Mouse (Mus musculus) myocyte (in vitro differentiated cells): Measurements from ENCODE around the gene Gfra1. TPM values are rescaled to one million over a fixed set of nuclear protein-coding genes. Genes with fewer than 3 reads are reported as not detected.

Experiments
- H3K27me3 ChIP-seq: one replicate; pipeline ENCODE4 v1.6.1; 2011; ENCODE audit not compliant: control insufficient read depth, insufficient read depth, insufficient read length
- H3K36me3 ChIP-seq: one replicate; pipeline ENCODE4 v1.6.1; 2011; ENCODE audit not compliant: control insufficient read depth, insufficient read depth
- H3K4me2 ChIP-seq: one replicate; pipeline ENCODE4 v1.6.1; 2011; ENCODE audit warnings: low read depth, control low read depth
- H3K4me3 ChIP-seq: one replicate; pipeline ENCODE4 v1.5.1; 2011; ENCODE audit warnings: mild to moderate bottlenecking, control low read depth, moderate library complexity
- H3K79me2 ChIP-seq: one replicate; pipeline ENCODE4 v1.6.1; 2011; ENCODE audit not compliant: control insufficient read depth, insufficient read depth
- H3ac ChIP-seq: one replicate; pipeline ENCODE4 v1.6.1; 2011; ENCODE audit not compliant: control insufficient read depth, insufficient read length
- CEBPB ChIP-seq: IDR thresholded peaks from 2 replicates; pipeline ENCODE4 v1.6.1; 2011; ENCODE audit warnings: mild to moderate bottlenecking, moderate library complexity; ENCODE audit not compliant: poor library complexity, insufficient read depth, severe bottlenecking
- MAX ChIP-seq: IDR thresholded peaks from one replicate; pipeline ENCODE4 v1.6.1; 2011; ENCODE audit warnings: low read depth, mild to moderate bottlenecking, control low read depth
- MYOD1 ChIP-seq, 3 experiments: IDR thresholded peaks; one replicate each; pipeline ENCODE4 v1.6.1; 2011; ENCODE audit warnings: control low read depth in 2 of 3, low read depth in 2 of 3, mild to moderate bottlenecking in 2 of 3, moderate library complexity in 1 of 3; ENCODE audit not compliant: insufficient read length in 2 of 3, control insufficient read depth in 1 of 3
- MYOG ChIP-seq, 3 experiments: IDR thresholded peaks; one replicate each; pipeline ENCODE4 v1.6.1; 2011; ENCODE audit warnings: control low read depth in 2 of 3, low read depth in 2 of 3, mild to moderate bottlenecking in 2 of 3; ENCODE audit not compliant: insufficient read length in 2 of 3, control insufficient read depth in 1 of 3, insufficient read depth in 1 of 3
- POLR2A ChIP-seq: IDR thresholded peaks from one replicate; pipeline ENCODE4 v1.6.1; 2011; ENCODE audit warnings: low read depth, mild to moderate bottlenecking, control low read depth, moderate library complexity; ENCODE audit not compliant: insufficient read length
- POLR2AphosphoS2 ChIP-seq: IDR thresholded peaks from one replicate; pipeline ENCODE4 v1.6.1; 2011; ENCODE audit warnings: low read depth, control low read depth; ENCODE audit not compliant: insufficient read length
- REST ChIP-seq: IDR thresholded peaks from one replicate; pipeline ENCODE4 v1.6.1; 2011; ENCODE audit warnings: mild to moderate bottlenecking, control low read depth, moderate library complexity; ENCODE audit not compliant: insufficient read depth, insufficient read length
- SRF ChIP-seq: IDR thresholded peaks from one replicate; pipeline ENCODE4 v1.6.1; 2011; ENCODE audit warnings: low read depth; ENCODE audit not compliant: control insufficient read depth, insufficient read length
- TCF12 ChIP-seq: IDR thresholded peaks from one replicate; pipeline ENCODE4 v1.6.1; 2011; ENCODE audit warnings: mild to moderate bottlenecking, control low read depth; ENCODE audit not compliant: poor library complexity, insufficient read depth, severe bottlenecking
- TCF3 ChIP-seq: IDR thresholded peaks from one replicate; pipeline ENCODE4 v1.6.1; 2011; ENCODE audit warnings: low read depth, control low read depth; ENCODE audit not compliant: insufficient read length
- USF1 ChIP-seq: IDR thresholded peaks from one replicate; pipeline ENCODE4 v1.6.1; 2011; ENCODE audit warnings: low read depth, mild to moderate bottlenecking, control low read depth, moderate library complexity
- polyA plus RNA-seq: library from polyadenylated mRNA; unstranded; fragments of >200 nt; fragmentation: generic; extraction: Trizol; gene quantifications from one replicate; pipeline ENCODE4 v1.2.1, GENCODE M21; 2012; ENCODE audit warnings: missing spikeins

Gene Gfra1
- polyA plus RNA-seq, 1 experiment, result 4.6 TPM

DNA sequence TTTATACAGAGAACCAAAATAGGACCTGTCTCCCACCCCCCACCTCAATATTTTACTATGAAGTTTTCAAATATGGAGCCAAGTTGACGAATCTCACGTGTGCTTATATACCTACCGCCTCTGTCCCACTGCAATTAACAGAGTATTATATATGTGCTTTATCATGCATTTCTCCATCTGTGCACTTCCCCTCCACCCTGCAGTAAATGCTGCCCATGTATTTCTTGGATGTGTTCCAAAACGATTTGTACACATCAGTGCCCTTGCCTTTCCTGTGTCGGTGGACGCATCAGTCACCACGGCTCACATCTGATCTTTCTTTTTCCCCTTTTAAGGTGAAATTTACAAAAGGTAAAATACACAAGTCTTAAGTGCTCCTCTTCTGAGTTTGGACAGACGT lies 77.7 kb downstream of the Gfra1 start:
- Histone ChIP-seq H3ac (no peak overlapping the region), H3K4me3 (no peak overlapping the region), H3K4me2 (no peak overlapping the region), H3K36me3 (no peaks in the 10 kb centered on the region), H3K27me3 (no peaks in the 10 kb centered on the region), H3K79me2 (no peaks in the 10 kb centered on the region)
- TF ChIP-seq REST (no peak), SRF (no peak), CEBPB (no peak), TCF3 (no peak), MYOG (IDR thresholded peaks at IDR 0.05; ENCODE audit: control insufficient read depth in 1 of 3, insufficient read depth in 1 of 3, insufficient read length in 2 of 3, low read depth in 2 of 3) (no peak), POLR2A (no peak)

- H3K27me3 ChIP-seq, result no peaks in the 10 kb centered on the region
- no peak overlapping the region for H3K4me2 ChIP-seq
- H3K79me2 ChIP-seq, result no peaks in the 10 kb centered on the region
- no peak overlapping the region for H3K4me3 ChIP-seq
- no peaks in the 10 kb centered on the region for H3K36me3 ChIP-seq
- TF ChIP-seq TCF3 (no peak), REST (no peak), USF1 (no peak)
- no peak overlapping the region for H3ac ChIP-seq
These were observed 79.0 kb downstream of the Gfra1 start for GRCm38 (mm10) chr19:58376675-58377102.

GRCm38 (mm10) chr19:58374648-58375047 lies 81.1 kb downstream of the Gfra1 start:
- no peaks in the 10 kb centered on the region for H3K79me2 ChIP-seq
- TF ChIP-seq POLR2A, result no peak
- TF ChIP-seq SRF, result no peak
- no peak for TF ChIP-seq POLR2AphosphoS2
- no peak for TF ChIP-seq MAX
- TF ChIP-seq MYOD1 (IDR thresholded peaks at IDR 0.05; ENCODE audit: control insufficient read depth in 1 of 3, insufficient read length in 2 of 3, low read depth in 2 of 3), result no peak
- no peak for TF ChIP-seq TCF12
- no peak overlapping the region for H3K4me2 ChIP-seq
- H3K4me3 ChIP-seq, result no peak overlapping the region
- H3ac ChIP-seq, result no peak overlapping the region
- H3K27me3 ChIP-seq, result no peaks in the 10 kb centered on the region
- H3K36me3 ChIP-seq, result no peaks in the 10 kb centered on the region

DNA sequence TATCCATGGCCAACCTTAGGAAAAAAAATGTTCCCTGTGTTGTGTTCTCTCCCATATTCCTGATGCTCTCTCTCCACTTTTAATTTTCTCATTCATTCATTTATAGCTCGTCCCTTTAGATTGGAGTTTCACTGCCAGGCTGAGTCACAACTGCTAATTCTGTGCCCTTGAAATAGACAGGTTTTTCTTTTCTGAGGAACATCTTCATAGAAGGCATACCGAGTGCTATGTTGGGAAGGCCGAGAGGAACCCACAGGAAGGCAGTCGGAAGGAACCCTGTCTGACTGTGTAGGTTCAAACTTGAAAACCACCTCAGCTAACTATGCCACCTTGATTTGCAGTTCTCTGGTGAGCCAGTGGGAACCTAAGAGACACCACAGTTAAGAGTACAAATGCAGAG lies 81.6 kb downstream of the Gfra1 start:
- TF ChIP-seq SRF (no peak), TCF12 (no peak), TCF3 (no peak), MAX (no peak), POLR2A (no peak)
- no peaks in the 10 kb centered on the region for H3K79me2 ChIP-seq

DNA sequence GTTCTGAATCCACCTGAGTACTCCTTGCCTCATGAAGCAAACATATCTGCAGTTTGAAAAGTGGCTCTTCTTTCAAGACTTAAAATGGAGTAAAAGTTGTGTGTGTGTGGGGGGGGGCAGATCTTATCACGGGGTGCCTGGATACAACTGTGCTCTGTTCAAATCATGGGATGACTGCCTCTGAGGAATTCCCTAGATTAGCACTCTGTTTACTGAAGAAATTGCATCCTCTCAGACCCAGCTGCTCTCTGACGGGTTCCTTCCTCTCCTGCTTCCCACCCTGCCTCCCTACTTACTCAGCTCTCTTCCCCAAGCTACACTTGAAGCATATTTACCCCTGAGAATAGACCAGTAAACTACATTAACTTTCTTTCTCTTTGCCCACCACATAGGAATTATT lies 87.2 kb downstream of the Gfra1 start:
- no peak overlapping the region for H3ac ChIP-seq
- H3K4me2 ChIP-seq, result no peak overlapping the region
- H3K27me3 ChIP-seq, result no peaks in the 10 kb centered on the region
- no peak overlapping the region for H3K4me3 ChIP-seq
- no peaks in the 10 kb centered on the region for H3K79me2 ChIP-seq
- no peaks in the 10 kb centered on the region for H3K36me3 ChIP-seq
- TF ChIP-seq TCF3, result no peak
- no peak for TF ChIP-seq POLR2AphosphoS2
- TF ChIP-seq MYOD1 (IDR thresholded peaks at IDR 0.05; ENCODE audit: control insufficient read depth in 1 of 3, insufficient read length in 2 of 3, low read depth in 2 of 3), result no peak

More for the DNA sequence above, 81.6 kb downstream of the Gfra1 start:
- Histone ChIP-seq H3K4me2 (no peak overlapping the region), H3K4me3 (no peak overlapping the region), H3K36me3 (no peaks in the 10 kb centered on the region), H3ac (no peak overlapping the region), H3K27me3 (no peaks in the 10 kb centered on the region)

GRCm38 (mm10) chr19:58364688-58365087 lies 91.0 kb downstream of the Gfra1 start:
- no peaks in the 10 kb centered on the region for H3K27me3 ChIP-seq
- TF ChIP-seq TCF3 (no peak), TCF12 (no peak)
- H3ac ChIP-seq, result no peak overlapping the region
- H3K4me3 ChIP-seq, result no peak overlapping the region
- no peaks in the 10 kb centered on the region for H3K79me2 ChIP-seq
- H3K4me2 ChIP-seq, result no peak overlapping the region
- H3K36me3 ChIP-seq, result no peaks in the 10 kb centered on the region
